Mouse (Mus musculus) heart, embryonic 10.5 days (tissue): ENCODE measurements around the gene Lrrk1. TPM values are rescaled to one million over a fixed set of nuclear protein-coding genes. Genes with fewer than 3 reads are reported as not detected.
A peak's percentile ranks its signal among the peaks of the same experiment; 100 is the strongest.

Source experiments
- DNase-seq: peaks from one replicate; pipeline ENCODE4 v3.0.0-alpha.2; 2017; ENCODE audit warnings: low spot score
- H3K27ac ChIP-seq: fragments of 300-500 bp; sonication (generic); 2 replicates; pipeline ENCODE4 v1.5.1; 2016; ENCODE audit warnings: mild to moderate bottlenecking
- H3K27me3 ChIP-seq: fragments of 300-500 bp; sonication (generic); 2 replicates; pipeline ENCODE4 v1.6.1; 2016; ENCODE audit warnings: mild to moderate bottlenecking; ENCODE audit not compliant: poor library complexity, insufficient read depth, severe bottlenecking
- H3K36me3 ChIP-seq: fragments of 300-500 bp; sonication (generic); 2 replicates; pipeline ENCODE4 v1.6.1; 2016; ENCODE audit warnings: mild to moderate bottlenecking, moderate library complexity
- H3K4me1 ChIP-seq: fragments of 300-500 bp; sonication (generic); 2 replicates; pipeline ENCODE4 v1.6.1; 2016; ENCODE audit warnings: mild to moderate bottlenecking
- H3K4me3 ChIP-seq: fragments of 300-500 bp; sonication (generic); 2 replicates; pipeline ENCODE4 v1.5.1; 2016; ENCODE audit warnings: mild to moderate bottlenecking, moderate library complexity
- H3K9me3 ChIP-seq: fragments of 300-500 bp; sonication (generic); 2 replicates; pipeline ENCODE4 v1.6.1; 2016; ENCODE audit warnings: mild to moderate bottlenecking, moderate library complexity
- WGBS: fragments of 180-500 bp; shearing (Covaris S2); methylation state at CpG from one replicate; pipeline ENCODE4 v1.1.7; 2016; 5-methylcytosine and 5-hydroxymethylcytosine counted together
- polyA plus RNA-seq: library from polyadenylated mRNA; unstranded; fragments of >200 nt; fragmentation: Nextera tagmentation; extraction: Ambion mirVana; gene quantifications from 2 replicates; pipeline ENCODE4 v1.2.1, GENCODE M21; 2016

Lrrk1 gene
- polyA plus RNA-seq: 9.9 and 12.3 TPM in 2 replicates

- H3K9me3 ChIP-seq: no peaks in the 10 kb centered on the region
- H3K27me3 ChIP-seq: peaks cover 5% of the 10 kb centered on the region; the same call in 1 of the 2 replicates
- no peaks in the 10 kb centered on the region for H3K4me1 ChIP-seq
- peak; percentile 84 for DNase-seq
- under 1% methylated on average over 70 of the region's 70 CpGs for WGBS
- H3K36me3 ChIP-seq: no peaks in the 10 kb centered on the region
- H3K27ac ChIP-seq: peak within 1 kb of the TSS; percentile 93
- peak within 1 kb of the TSS; percentile 84 for H3K4me3 ChIP-seq
Observed at GRCm38 (mm10) chr7:66387813-66388521, at the start of gene Lrrk1. Lrrk1 (minus strand) TSS chr7:66388350.

- Histone ChIP-seq H3K4me1 (peaks cover 14% of the 10 kb centered on the region), H3K4me3 (no peak overlapping the region), H3K27ac (no peak overlapping the region), H3K36me3 (no peaks in the 10 kb centered on the region), H3K9me3 (no peaks in the 10 kb centered on the region), H3K27me3 (peaks cover 12% of the 10 kb centered on the region)
- DNase-seq: no peak
- WGBS: 42% methylated on average over 10 of the region's 10 CpGs
Observed at GRCm38 (mm10) chr7:66434453-66434935, 46.3 kb upstream of the Lrrk1 start.

GRCm38 (mm10) chr7:66427437-66428161 lies 39.4 kb upstream of the Lrrk1 start, which contains the start of gene Aldh1a3:
Aldh1a3 (minus strand) TSS chr7:66427517.
- Histone ChIP-seq H3K27me3 (peaks cover 77% of the 10 kb centered on the region), H3K4me1 (peaks cover 22% of the 10 kb centered on the region), H3K27ac (peak within 1 kb of the TSS; percentile 49), H3K4me3 (peak within 1 kb of the TSS; percentile 65), H3K36me3 (no peaks in the 10 kb centered on the region), H3K9me3 (no peaks in the 10 kb centered on the region)
- WGBS: under 1% methylated on average over 53 of the region's 56 CpGs
- no peak for DNase-seq

GRCm38 (mm10) chr7:66427053-66427436 lies 38.9 kb upstream of the Lrrk1 start:
- H3K27me3 ChIP-seq: peaks cover 77% of the 10 kb centered on the region
- under 1% methylated on average over 23 of the region's 23 CpGs for WGBS
- no peaks in the 10 kb centered on the region for H3K9me3 ChIP-seq
- H3K27ac ChIP-seq: 0 out of 2 replicates have a peak overlapping the region, but pooled peaks have one; percentile 49
- peaks cover 22% of the 10 kb centered on the region for H3K4me1 ChIP-seq
- H3K36me3 ChIP-seq: no peaks in the 10 kb centered on the region
- H3K4me3 ChIP-seq: peak overlapping the region; percentile 65
- DNase-seq: no peak

DNA sequence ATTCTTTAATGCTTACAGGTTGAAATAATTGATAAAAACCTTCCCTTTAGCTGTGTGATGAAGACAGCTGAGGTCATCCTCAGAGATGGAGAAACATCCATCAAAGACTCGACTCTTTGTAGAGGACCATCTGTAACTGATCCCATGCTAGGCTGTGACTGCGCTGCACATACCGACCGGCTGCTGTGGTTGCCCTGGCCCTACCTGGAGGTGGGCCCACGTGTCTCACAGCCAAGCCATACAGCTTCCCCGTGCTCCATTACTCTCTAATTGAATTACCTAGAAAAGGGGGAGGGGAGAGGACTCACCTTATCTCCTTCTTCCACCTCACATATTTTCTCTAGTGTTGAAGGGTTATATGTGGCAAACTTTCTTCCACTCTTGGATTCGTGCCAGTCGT lies 33.8 kb upstream of the Lrrk1 start:
- no peak for DNase-seq
- Histone ChIP-seq H3K9me3 (no peaks in the 10 kb centered on the region), H3K36me3 (no peaks in the 10 kb centered on the region), H3K4me3 (no peak overlapping the region), H3K27ac (no peak overlapping the region), H3K27me3 (peaks cover 72% of the 10 kb centered on the region), H3K4me1 (peaks cover 4% of the 10 kb centered on the region)
- 82% methylated on average over 8 of the region's 8 CpGs for WGBS

GRCm38 (mm10) chr7:66418981-66419380 lies 30.8 kb upstream of the Lrrk1 start:
- no peak overlapping the region for H3K27ac ChIP-seq
- H3K36me3 ChIP-seq: no peaks in the 10 kb centered on the region
- peaks cover 46% of the 10 kb centered on the region for H3K27me3 ChIP-seq
- no peaks in the 10 kb centered on the region for H3K4me1 ChIP-seq
- H3K4me3 ChIP-seq: no peak overlapping the region
- DNase-seq: no peak
- no peaks in the 10 kb centered on the region for H3K9me3 ChIP-seq
- WGBS: 44% methylated on average over 12 of the region's 12 CpGs

GRCm38 (mm10) chr7:66416829-66417228 lies 28.7 kb upstream of the Lrrk1 start:
- Histone ChIP-seq H3K4me3 (no peak overlapping the region), H3K4me1 (peaks cover 11% of the 10 kb centered on the region; the same call in 1 of the 2 replicates), H3K27ac (no peak overlapping the region), H3K27me3 (peaks cover 40% of the 10 kb centered on the region), H3K9me3 (no peaks in the 10 kb centered on the region), H3K36me3 (no peaks in the 10 kb centered on the region)
- 70% methylated on average over 4 of the region's 4 CpGs for WGBS
- no peak for DNase-seq

DNA sequence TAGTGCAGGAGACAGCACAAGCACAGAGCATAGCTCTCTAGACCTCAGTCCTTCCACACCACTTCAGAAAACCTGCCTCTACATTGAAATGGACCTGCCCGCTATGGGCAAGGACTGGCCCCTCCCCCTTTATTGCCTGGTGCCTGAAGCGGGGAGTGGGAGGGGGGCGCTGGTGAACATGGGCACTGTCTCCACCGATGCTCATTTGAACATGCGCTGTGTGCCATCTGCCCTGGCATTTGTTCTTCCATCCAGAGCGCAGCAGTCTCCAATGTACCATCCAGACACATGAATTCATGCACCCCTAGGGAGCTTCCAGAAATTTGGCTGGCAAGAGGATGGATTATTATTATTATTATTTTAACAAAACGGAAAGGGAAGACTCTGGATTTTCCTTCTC lies 24.9 kb upstream of the Lrrk1 start:
- WGBS: 79% methylated on average over 7 of the region's 7 CpGs
- Histone ChIP-seq H3K4me1 (peaks cover 16% of the 10 kb centered on the region; the same call in 1 of the 2 replicates), H3K27ac (no peak overlapping the region)

GRCm38 (mm10) chr7:66409433-66409832 lies 21.3 kb upstream of the Lrrk1 start:
- 72% methylated on average over 6 of the region's 6 CpGs for WGBS
- H3K27ac ChIP-seq: no peak overlapping the region
- DNase-seq: no peak

More for the DNA sequence above, 24.9 kb upstream of the Lrrk1 start:
- Histone ChIP-seq H3K36me3 (no peaks in the 10 kb centered on the region), H3K27me3 (peaks cover 25% of the 10 kb centered on the region; the same call in 1 of the 2 replicates), H3K9me3 (no peaks in the 10 kb centered on the region), H3K4me3 (no peak overlapping the region)
- DNase-seq: no peak

GRCm38 (mm10) chr7:66406971-66407370 lies 18.8 kb upstream of the Lrrk1 start:
- H3K4me1 ChIP-seq: peaks cover 45% of the 10 kb centered on the region
- H3K4me3 ChIP-seq: no peak overlapping the region
- no peak for DNase-seq
- H3K27ac ChIP-seq: no peak overlapping the region
- peaks cover 19% of the 10 kb centered on the region; the same call in 1 of the 2 replicates for H3K27me3 ChIP-seq
- H3K36me3 ChIP-seq: no peaks in the 10 kb centered on the region
- H3K9me3 ChIP-seq: no peaks in the 10 kb centered on the region
- 37% methylated on average over 8 of the region's 8 CpGs for WGBS

More at GRCm38 (mm10) chr7:66409433-66409832, 21.3 kb upstream of the Lrrk1 start:
- peaks cover 21% of the 10 kb centered on the region; the same call in 1 of the 2 replicates for H3K27me3 ChIP-seq
- no peaks in the 10 kb centered on the region for H3K9me3 ChIP-seq
- peaks cover 44% of the 10 kb centered on the region for H3K4me1 ChIP-seq
- no peaks in the 10 kb centered on the region for H3K36me3 ChIP-seq
- no peak overlapping the region for H3K4me3 ChIP-seq

GRCm38 (mm10) chr7:66405951-66406721 lies 18.0 kb upstream of the Lrrk1 start:
- Histone ChIP-seq H3K4me1 (peaks cover 50% of the 10 kb centered on the region), H3K4me3 (no peak overlapping the region), H3K9me3 (no peaks in the 10 kb centered on the region), H3K27ac (peak overlapping the region; percentile 13; the same call in 1 of the 2 replicates), H3K27me3 (peaks cover 11% of the 10 kb centered on the region; the same call in 1 of the 2 replicates), H3K36me3 (no peaks in the 10 kb centered on the region)
- WGBS: 51% methylated on average over 13 of the region's 13 CpGs
- DNase-seq: no peak

DNA sequence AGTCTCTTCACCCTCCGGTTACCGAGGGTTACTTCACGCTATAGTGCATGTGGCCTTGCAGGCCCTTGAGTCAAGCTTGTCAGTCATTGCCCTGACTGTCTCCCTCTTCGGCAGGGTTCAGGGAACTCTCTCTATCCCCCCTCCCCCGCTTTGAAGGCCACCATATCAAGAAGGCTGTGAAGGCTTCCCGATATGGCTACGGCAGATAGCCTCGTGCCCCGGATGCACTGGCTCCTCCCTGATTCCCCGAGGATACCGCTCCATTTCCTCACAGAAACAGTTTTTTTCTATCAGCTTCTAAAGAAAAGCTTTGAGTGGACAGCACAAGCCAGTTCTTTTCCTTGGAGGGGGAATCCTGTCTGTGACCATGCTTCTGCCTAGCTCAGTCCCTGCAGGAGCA lies 17.4 kb upstream of the Lrrk1 start:
- WGBS: 16% methylated on average over 11 of the region's 11 CpGs
- no peak for DNase-seq

More for the DNA sequence above, 17.4 kb upstream of the Lrrk1 start:
- Histone ChIP-seq H3K4me1 (peaks cover 53% of the 10 kb centered on the region), H3K36me3 (no peaks in the 10 kb centered on the region), H3K4me3 (no peak overlapping the region), H3K27me3 (0 out of 2 replicates have a peak, but pooled peaks cover 5% of the 10 kb centered on the region), H3K9me3 (no peaks in the 10 kb centered on the region), H3K27ac (peak overlapping the region; percentile 13; the same call in 1 of the 2 replicates)
